Mouse (Mus musculus) liver, embryonic 16.5 days (tissue): ENCODE measurements around the gene Smim4. TPM values are rescaled to one million over a fixed set of nuclear protein-coding genes. Genes with fewer than 3 reads are reported as not detected.

Experiments used
- ATAC-seq: fragments of 200-750 bp; cut with Nextera tagmentation; 2 replicates; pipeline ENCODE4 v1.8.0; 2017; ENCODE audit warnings: low read depth, mild to moderate bottlenecking, moderate number of reproducible peaks, moderate library complexity
- H3K27ac ChIP-seq: fragments of 300-500 bp; sonication (generic); 2 replicates; pipeline ENCODE4 v1.5.1; 2014; ENCODE audit warnings: mild to moderate bottlenecking, low read length
- H3K27me3 ChIP-seq: fragments of 300-500 bp; sonication (generic); 2 replicates; pipeline ENCODE4 v1.6.1; 2014; ENCODE audit warnings: low read depth, low read length, mixed read lengths; ENCODE audit not compliant: control insufficient read depth, insufficient read depth
- H3K36me3 ChIP-seq: fragments of 300-500 bp; sonication (generic); 2 replicates; pipeline ENCODE4 v1.6.1; 2014; ENCODE audit warnings: mild to moderate bottlenecking; ENCODE audit not compliant: control insufficient read depth, insufficient read depth
- H3K4me1 ChIP-seq: fragments of 300-500 bp; sonication (generic); 2 replicates; pipeline ENCODE4 v1.6.1; 2014; ENCODE audit warnings: low read depth, low read length, mixed read lengths; ENCODE audit not compliant: control insufficient read depth
- H3K4me2 ChIP-seq: fragments of 300-500 bp; sonication (generic); 2 replicates; pipeline ENCODE4 v1.6.1; 2014; ENCODE audit warnings: low read depth, low read length, mixed read lengths
- H3K4me3 ChIP-seq: fragments of 300-500 bp; sonication (generic); 2 replicates; pipeline ENCODE4 v1.5.1; 2014; ENCODE audit warnings: low read depth, mild to moderate bottlenecking, low read length
- H3K9ac ChIP-seq: fragments of 300-500 bp; sonication (generic); 2 replicates; pipeline ENCODE4 v1.6.1; 2014; ENCODE audit warnings: low read depth, low read length
- H3K9me3 ChIP-seq: fragments of 300-500 bp; sonication (generic); replicated peaks from 2 replicates; pipeline ENCODE4 v1.6.1; 2016; ENCODE audit warnings: low read length; ENCODE audit not compliant: control insufficient read depth
- WGBS: fragments of 180-500 bp; shearing (Covaris S2); extraction: QIAGEN DNeasy Blood & Tissue Kit; methylation state at CpG from one replicate; pipeline ENCODE4 v1.1.7; 2014; ENCODE audit not compliant: insufficient replicate concordance; 5-methylcytosine and 5-hydroxymethylcytosine counted together
- polyA plus RNA-seq: library from polyadenylated mRNA; unstranded; fragments of >200 nt; fragmentation: Nextera tagmentation; extraction: Ambion mirVana; gene quantifications from 2 replicates; pipeline ENCODE4 v1.2.1, GENCODE M21; 2015

Gene Smim4
- polyA plus RNA-seq, 1 experiment from 2014 or later, result 47.7 TPM

- Histone ChIP-seq H3K9me3 (no peaks in the 10 kb centered on the region), H3K4me1 (peaks cover 14% of the 10 kb centered on the region), H3K27ac (no peak overlapping the region), H3K27me3 (no peaks in the 10 kb centered on the region), H3K4me3 (no peak overlapping the region), H3K36me3 (peaks cover 42% of the 10 kb centered on the region), H3K4me2 (no peak overlapping the region), H3K9ac (no peak overlapping the region)
- ATAC-seq, result peak; percentile 57; the same call in 1 of the 2 replicates
- WGBS, result 34% methylated on average over 3 of the region's 3 CpGs
Measured at GRCm38 (mm10) chr14:31114011-31114410, 14.7 kb downstream of the Smim4 start.

GRCm38 (mm10) chr14:31112187-31112586, 16.6 kb downstream of the Smim4 start:
- no peak overlapping the region for H3K4me3 ChIP-seq
- ATAC-seq, result no peak

GRCm38 (mm10) chr14:31110613-31111012, 18.1 kb downstream of the Smim4 start:
- H3K9me3 ChIP-seq, result no peaks in the 10 kb centered on the region
- peak; percentile 88 for ATAC-seq
- H3K4me2 ChIP-seq, result no peak overlapping the region
- peak overlapping the region; percentile 46; the same call in 1 of the 2 replicates for H3K27ac ChIP-seq
- H3K4me3 ChIP-seq, result no peak overlapping the region
- H3K27me3 ChIP-seq, result no peaks in the 10 kb centered on the region
- peaks cover 41% of the 10 kb centered on the region for H3K36me3 ChIP-seq
- peaks cover 14% of the 10 kb centered on the region for H3K4me1 ChIP-seq
- WGBS, result 27% methylated on average over 3 of the region's 3 CpGs
- no peak overlapping the region for H3K9ac ChIP-seq

More at GRCm38 (mm10) chr14:31112187-31112586, 16.6 kb downstream of the Smim4 start:
- Histone ChIP-seq H3K4me2 (no peak overlapping the region), H3K9ac (no peak overlapping the region), H3K36me3 (peaks cover 34% of the 10 kb centered on the region), H3K27ac (no peak overlapping the region), H3K9me3 (no peaks in the 10 kb centered on the region), H3K27me3 (no peaks in the 10 kb centered on the region), H3K4me1 (peaks cover 14% of the 10 kb centered on the region)
- 72% methylated on average over 5 of the region's 5 CpGs for WGBS

- Histone ChIP-seq H3K4me2 (no peak overlapping the region), H3K27me3 (no peaks in the 10 kb centered on the region), H3K4me1 (peaks cover under 1% of the 10 kb centered on the region), H3K36me3 (peaks cover 32% of the 10 kb centered on the region), H3K4me3 (no peak overlapping the region), H3K27ac (no peak overlapping the region), H3K9ac (no peak overlapping the region), H3K9me3 (no peaks in the 10 kb centered on the region)
- no peak for ATAC-seq
- 91% methylated on average over 2 of the region's 2 CpGs for WGBS
Measured at GRCm38 (mm10) chr14:31105156-31105555, 23.6 kb downstream of the Smim4 start.

GRCm38 (mm10) chr14:31089918-31090317, 38.8 kb downstream of the Smim4 start:
- Histone ChIP-seq H3K36me3 (peaks cover 35% of the 10 kb centered on the region), H3K4me2 (no peak overlapping the region), H3K9me3 (no peaks in the 10 kb centered on the region), H3K4me1 (peaks cover 3% of the 10 kb centered on the region; the same call in 1 of the 2 replicates), H3K4me3 (no peak overlapping the region), H3K9ac (no peak overlapping the region), H3K27me3 (no peaks in the 10 kb centered on the region), H3K27ac (no peak overlapping the region)
- ATAC-seq, result no peak
- 75% methylated on average over 1 of the region's 1 CpGs for WGBS

- peaks cover 37% of the 10 kb centered on the region for H3K36me3 ChIP-seq
Measured at GRCm38 (mm10) chr14:31088515-31088914, 40.2 kb downstream of the Smim4 start.

GRCm38 (mm10) chr14:31087433-31087832, 41.3 kb downstream of the Smim4 start:
- Histone ChIP-seq H3K4me2 (no peak overlapping the region), H3K27me3 (no peaks in the 10 kb centered on the region), H3K9me3 (no peaks in the 10 kb centered on the region), H3K4me3 (no peak overlapping the region), H3K27ac (no peak overlapping the region), H3K9ac (no peak overlapping the region), H3K36me3 (peaks cover 41% of the 10 kb centered on the region), H3K4me1 (no peaks in the 10 kb centered on the region)
- WGBS, result 82% methylated on average over 6 of the region's 6 CpGs
- no peak for ATAC-seq

More at GRCm38 (mm10) chr14:31088515-31088914, 40.2 kb downstream of the Smim4 start:
- Histone ChIP-seq H3K9me3 (no peaks in the 10 kb centered on the region), H3K27me3 (no peaks in the 10 kb centered on the region), H3K4me2 (no peak overlapping the region), H3K27ac (no peak overlapping the region), H3K4me3 (no peak overlapping the region), H3K9ac (no peak overlapping the region), H3K4me1 (peaks cover 3% of the 10 kb centered on the region; the same call in 1 of the 2 replicates)
- no peak for ATAC-seq
- 95% methylated on average over 2 of the region's 2 CpGs for WGBS

GRCm38 (mm10) chr14:31081147-31081546, 47.6 kb downstream of the Smim4 start:
- Histone ChIP-seq H3K9ac (no peak overlapping the region), H3K36me3 (peaks cover 36% of the 10 kb centered on the region), H3K4me2 (no peak overlapping the region), H3K4me1 (peaks cover 9% of the 10 kb centered on the region), H3K27me3 (no peaks in the 10 kb centered on the region), H3K9me3 (no peaks in the 10 kb centered on the region), H3K4me3 (no peak overlapping the region), H3K27ac (0 out of 2 replicates have a peak overlapping the region, but pooled peaks have one; percentile 14)
- ATAC-seq, result no peak

GRCm38 (mm10) chr14:31079313-31080028, 49.3 kb downstream of the Smim4 start:
- peak; percentile 51; the same call in 1 of the 2 replicates for ATAC-seq
- peaks cover 39% of the 10 kb centered on the region for H3K36me3 ChIP-seq
- H3K9me3 ChIP-seq, result no peaks in the 10 kb centered on the region
- 62% methylated on average over 3 of the region's 3 CpGs for WGBS
- H3K4me1 ChIP-seq, result peaks cover 9% of the 10 kb centered on the region
- no peak overlapping the region for H3K4me3 ChIP-seq
- peak overlapping the region; percentile 30 for H3K4me2 ChIP-seq
- no peaks in the 10 kb centered on the region for H3K27me3 ChIP-seq
- peak overlapping the region; percentile 27 for H3K27ac ChIP-seq
- H3K9ac ChIP-seq, result no peak overlapping the region
